In the genomic region with DNA sequence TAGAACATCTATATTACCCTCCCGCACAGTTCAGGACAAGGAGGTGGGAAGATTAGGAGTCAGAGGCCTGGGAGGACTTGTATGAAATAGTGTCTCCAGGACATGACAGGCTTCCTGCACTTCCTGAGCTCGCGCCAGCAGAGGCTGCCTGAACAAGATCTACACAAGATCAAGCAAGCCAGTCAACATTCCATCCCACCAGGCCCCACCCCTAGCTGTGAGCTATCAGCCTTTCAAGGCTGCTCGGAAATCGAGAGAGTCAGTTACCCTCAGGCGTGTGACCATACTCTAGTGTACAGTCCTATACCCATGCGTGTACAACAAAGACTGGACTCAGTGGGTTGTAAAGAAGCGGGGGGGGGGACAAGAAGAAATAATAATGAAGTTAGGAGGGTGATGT, we compare ENCODE assay signal across 17 mouse cellular contexts. TPM values are rescaled to one million over a fixed set of nuclear protein-coding genes. Genes with fewer than 3 reads are reported as not detected.
A peak's percentile ranks its signal among the peaks of the same experiment; 100 is the strongest.
DNase-seq lines count a peak whose midpoint lies in the region.
"Had no signal": no experiment of that assay in that cellular context is flagged by ENCODE, and none has a peak within 500 bp of the region (broad histone marks: within the 10 kb centered on the region; RNA-seq: fewer than 3 reads in every experiment).

No protein-coding gene starts in this region.

- DNase-seq in heart, adult 11 months: peak; percentile 73
- DNase-seq in heart, adult 8-10 months (ENCODE audit: low spot score): no peak
- DNase-seq in urinary bladder, postnatal 14 days (ENCODE audit: low spot score): peak; percentile 18
- no peak for DNase-seq in urinary bladder, postnatal 10 days (ENCODE audit: low spot score)
- peak; percentile 58 for DNase-seq in ZHBTc4 (ENCODE audit: low read depth, low spot score)
- no peak for DNase-seq in thymus, postnatal 14 days
- DNase-seq: adrenal gland, adult 2 months; adrenal gland, postnatal 10 days; adrenal gland, postnatal 25 days; B cell, adult 2 months; cerebellum, adult 11 months; cerebellum, adult 18-20 months; cerebellum, adult 8-10 months; cerebellum, adult 9-11 months; cerebellum, postnatal 14 days; cerebellum, postnatal 36 days; embryo, embryonic 11 days had no signal

RNA-seq across cellular contexts. Expression of a gene that starts 17.2 kb away (rescaled TPM):
- total RNA-seq in heart, adult 8-10 months (2022): 10 to 100 TPM; 17.9 to 21.0 (median 20.1) TPM

RNA-seq across cellular contexts. Expression of a gene that starts 23.7 kb away (rescaled TPM):
- 10 to 100 TPM; 30.2 to 37.5 (median 35.7) TPM for total RNA-seq in heart, adult 8-10 months (2022)

RNA-seq across cellular contexts. Expression of a gene that starts 49.4 kb away (rescaled TPM):
- 1 to 10 TPM; 4.8 to 7.4 (median 6.3) TPM for total RNA-seq in heart, adult 8-10 months (2022)

Comparison
In these comparisons a context has a peak if more than half of its experiments do, and no peak if none do; other contexts are left out.
1. DNase-seq: peak in heart, adult 11 months (single experiment), urinary bladder, postnatal 14 days (single experiment) and ZHBTc4 (single experiment); none in heart, adult 8-10 months (single experiment), urinary bladder, postnatal 10 days (single experiment) and thymus, postnatal 14 days (single experiment).